Mouse (Mus musculus) embryo, embryonic 10.5 days (tissue): ENCODE results near the gene 6720489N17Rik.
A peak's percentile ranks its signal among the peaks of the same experiment; 100 is the strongest.
"Not testable (repeated sequence)": the region's sequence is repeated elsewhere in the genome, so short reads cannot be mapped to it uniquely, and the experiment has no call there.

Experiments used
- DNase-seq: peaks from one replicate; pipeline ENCODE4 v3.0.0-alpha.2; 2015; ENCODE audit warnings: low spot score

6720489N17Rik gene

GRCm38 (mm10) chr13:62623577-62624276 lies at the start of gene 6720489N17Rik:
6720489N17Rik (minus strand) TSS chr13:62624182.
- peak; percentile 93 for DNase-seq

- no peak for DNase-seq
Observed at GRCm38 (mm10) chr13:62653369-62653743, 29.4 kb upstream of the 6720489N17Rik start.

GRCm38 (mm10) chr13:62652681-62653368 lies 28.8 kb upstream of the 6720489N17Rik start:
- peak; percentile 88 for DNase-seq

- DNase-seq: peak; percentile 62
Observed at GRCm38 (mm10) chr13:62627071-62627470, 3.1 kb upstream of the 6720489N17Rik start.

GRCm38 (mm10) chr13:62624277-62624665 lies 289 bp upstream of the 6720489N17Rik start:
- peak; percentile 5 for DNase-seq

- not testable (repeated sequence) for DNase-seq
Observed at GRCm38 (mm10) chr13:62617449-62617848, 6.5 kb downstream of the 6720489N17Rik start.

GRCm38 (mm10) chr13:62571099-62571498 lies 52.9 kb downstream of the 6720489N17Rik start, which contains the start of gene Zfp934:
Zfp934 (minus strand) TSS chr13:62571199.
- not testable (repeated sequence) for DNase-seq

GRCm38 (mm10) chr13:62561696-62562095 lies 62.3 kb downstream of the 6720489N17Rik start:
- DNase-seq: not testable (repeated sequence)

GRCm38 (mm10) chr13:62558189-62559110 lies 65.5 kb downstream of the 6720489N17Rik start, which contains the start of gene Zfp935:
Zfp935 (minus strand) TSS chr13:62558511.
- DNase-seq: peak; percentile 39
